Mouse (Mus musculus): Measurements from ENCODE around the gene Acot12. TPM values are rescaled to one million over a fixed set of nuclear protein-coding genes. Genes with fewer than 3 reads are reported as not detected.

Acot12 gene
- total RNA-seq (2023), result not detected

GRCm38 (mm10) chr13:91741280-91742047, at the start of gene Acot12:
Acot12 (plus strand) TSS chr13:91741512.

DNA sequence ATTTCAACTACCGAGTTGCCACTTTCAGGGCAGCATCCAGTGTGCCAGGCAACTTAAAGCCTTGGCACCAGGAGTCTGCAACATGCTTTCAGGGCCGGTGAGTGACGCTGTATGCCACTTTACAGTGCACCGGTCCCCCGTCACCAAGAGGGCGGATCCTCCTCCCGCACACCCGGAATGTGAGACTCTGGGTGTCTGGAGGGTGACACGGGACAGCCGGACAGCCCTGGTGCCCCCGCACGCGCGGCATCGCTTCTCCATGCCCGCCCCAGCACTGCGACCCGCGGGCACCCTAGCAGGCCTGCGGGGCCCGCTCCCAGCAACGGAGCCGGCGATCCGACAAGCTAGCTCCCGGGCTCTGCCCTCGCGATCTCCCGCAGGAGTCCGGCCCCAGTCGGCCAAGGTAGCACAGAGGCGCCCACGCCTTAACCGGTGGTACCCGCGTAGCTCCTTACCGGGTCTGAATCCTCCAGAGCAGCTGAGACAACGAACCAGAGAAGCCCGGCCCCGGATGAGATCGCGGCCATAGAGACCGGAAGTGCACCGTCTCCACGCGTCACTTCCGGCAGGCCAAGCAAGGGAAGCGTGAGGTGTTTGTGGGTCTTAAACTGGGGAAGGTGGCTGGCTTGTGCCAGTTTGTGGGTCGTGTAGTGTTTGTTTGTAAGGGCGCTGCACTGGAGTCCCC, 66.0 kb downstream of the Acot12 start, which contains the start of gene Zcchc9:
Gene Zcchc9, minus strand, starts transcription at position 551 of the 685 bp plus-strand sequence.

Other genes with a start within 250 kb of the Acot12 start
- gene Zcchc9, start 66.2 kb downstream of the Acot12 start, total RNA-seq (2023), result 10 to 100 TPM; 22.0 to 23.5 TPM
- not detected for gene Ckmt2, start 135.4 kb downstream of the Acot12 start, total RNA-seq (2023)

Data from neutrophil, adult 59 days (primary cell).